Mouse (Mus musculus): ENCODE data around the gene Kcnj1.

Kcnj1 gene

DNA sequence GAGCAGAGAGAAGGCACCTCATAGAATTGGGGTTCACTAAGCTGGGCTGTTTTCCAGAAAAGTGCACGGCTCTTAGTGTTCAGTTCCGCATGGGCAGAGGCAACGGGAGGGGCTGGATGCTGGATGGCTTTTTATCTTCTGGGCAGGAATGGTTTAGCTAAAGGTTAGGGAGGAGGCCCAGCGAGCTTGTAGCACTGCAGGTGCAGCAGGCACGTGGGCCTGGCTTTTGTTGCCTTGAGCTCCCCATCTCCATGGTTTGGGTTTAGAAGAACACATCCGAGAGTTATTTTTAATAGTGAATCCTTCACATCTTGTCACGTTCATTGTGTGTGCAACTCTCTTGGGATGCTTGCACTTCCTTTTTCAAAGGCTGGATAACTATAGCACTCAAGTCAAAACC lies 53.0 kb downstream of the Kcnj1 start:
- in situ Hi-C loops (cut with MboI; ENCODE audit: low pct_unique_long_range_greater_than_20kb in 1 of 2, low sequenced_read_pairs in 2 of 2, unreplicated experiment in 1 of 2) = no loop called here

DNA sequence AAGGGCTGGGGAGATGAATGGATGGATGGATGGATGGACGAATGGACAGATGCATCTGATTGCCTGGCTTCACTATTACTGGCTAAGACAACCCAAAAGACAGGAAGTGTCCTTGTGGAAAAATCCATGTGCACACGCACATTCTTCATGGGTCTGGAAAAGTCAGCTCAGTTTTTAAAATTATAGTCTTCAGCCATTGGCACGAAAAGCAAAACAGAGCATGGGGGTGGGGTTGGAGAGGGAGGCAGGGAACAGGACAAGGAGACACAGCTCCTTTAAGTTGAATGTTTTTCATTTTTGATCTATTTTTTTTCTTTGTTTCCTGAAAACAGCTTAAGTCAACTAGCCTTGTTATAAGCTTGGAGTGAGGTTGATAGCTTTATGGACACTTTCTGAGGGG lies 58.8 kb downstream of the Kcnj1 start:
- in situ Hi-C loops (cut with MboI; ENCODE audit: low pct_unique_long_range_greater_than_20kb in 1 of 2, low sequenced_read_pairs in 2 of 2, unreplicated experiment in 1 of 2) = no loop called here

DNA sequence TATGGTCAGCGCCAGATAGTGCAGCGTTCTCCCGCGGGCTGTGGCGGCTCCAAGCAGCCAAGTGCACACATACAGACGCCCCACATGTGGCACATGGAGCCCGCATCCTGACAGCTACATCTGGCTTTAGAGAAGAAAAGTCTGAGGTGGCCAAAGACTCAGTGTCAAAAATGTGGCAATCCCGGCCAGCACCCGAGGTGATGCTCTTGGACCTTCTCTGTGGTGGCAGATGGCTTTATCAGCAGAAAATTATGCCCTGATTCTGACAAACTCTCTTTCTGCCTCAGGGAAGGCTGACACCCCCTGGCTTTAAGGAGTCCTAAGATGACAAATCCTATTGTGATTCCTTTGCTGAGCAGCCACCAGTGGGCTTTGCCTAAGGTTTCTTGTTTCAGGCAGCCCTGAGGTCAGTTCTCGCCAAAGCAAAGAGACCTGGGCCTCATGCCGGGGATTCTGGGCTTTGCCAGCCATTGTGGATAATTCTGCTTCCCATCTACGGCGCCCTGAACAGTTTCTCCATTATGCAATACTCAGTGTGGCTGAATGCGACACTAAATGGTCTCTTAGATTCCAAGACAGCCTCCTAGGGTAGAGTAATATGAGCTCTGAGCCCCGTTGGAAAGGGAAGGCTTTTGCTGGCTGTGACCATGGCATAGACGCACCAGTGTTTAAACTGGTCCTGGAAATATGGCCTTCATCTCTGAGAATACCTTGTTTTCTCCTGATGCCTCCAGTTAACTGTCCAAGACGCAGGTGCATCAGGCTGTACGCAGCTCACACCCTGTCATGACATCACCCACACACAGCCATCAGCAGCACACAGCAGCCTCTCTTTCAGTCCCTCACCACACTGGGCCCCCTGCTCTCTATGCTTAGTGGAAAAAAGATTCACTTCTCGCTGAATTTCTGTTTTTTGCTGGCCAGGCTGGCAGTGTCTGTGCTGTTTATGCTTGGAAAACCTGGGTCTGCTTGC lies 62.2 kb downstream of the Kcnj1 start:
- in situ Hi-C loops (cut with MboI; ENCODE audit: low pct_unique_long_range_greater_than_20kb in 1 of 2, low sequenced_read_pairs in 2 of 2, unreplicated experiment in 1 of 2) = no loop called here

DNA sequence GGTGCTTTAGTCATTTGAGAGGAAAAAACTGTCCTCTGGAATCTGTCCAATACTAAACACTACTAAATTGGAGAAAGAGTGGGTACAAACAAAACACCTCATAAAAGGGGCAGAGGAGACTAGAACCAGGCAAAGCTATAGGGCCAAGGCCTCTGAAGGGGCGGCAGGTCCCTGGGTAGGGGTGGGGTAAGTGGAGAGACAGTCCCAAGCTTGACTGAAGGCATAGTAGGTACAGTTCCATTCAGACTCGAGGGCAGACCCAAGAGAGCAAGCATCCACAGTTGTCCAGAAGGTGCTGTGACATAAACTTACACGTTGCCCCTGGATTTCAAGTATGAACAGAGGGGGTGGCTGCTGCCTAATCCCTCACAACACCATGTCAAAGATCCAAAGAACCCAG lies 70.8 kb downstream of the Kcnj1 start:
- in situ Hi-C loops (cut with MboI; ENCODE audit: low pct_unique_long_range_greater_than_20kb in 1 of 2, low sequenced_read_pairs in 2 of 2, unreplicated experiment in 1 of 2) = no loop called here

DNA sequence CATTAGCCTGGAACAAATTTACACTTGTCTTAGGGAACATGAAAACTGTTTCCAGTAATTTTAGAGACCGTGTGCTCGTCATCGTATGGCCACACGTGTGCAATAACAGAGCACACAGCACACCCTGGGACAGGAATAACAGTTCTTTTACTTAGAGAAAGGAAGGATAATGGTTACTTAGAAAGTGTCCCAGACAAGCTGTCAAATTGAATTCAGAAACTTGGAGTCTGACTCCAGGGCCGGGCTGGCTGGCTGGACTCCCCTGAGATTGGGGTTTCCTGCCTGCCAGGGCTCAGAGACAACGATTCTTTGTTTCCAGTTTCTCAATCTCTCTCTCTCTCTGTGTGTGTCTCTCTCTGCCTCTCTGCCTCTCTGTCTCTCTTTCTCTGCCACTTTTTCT lies 71.5 kb downstream of the Kcnj1 start:
- in situ Hi-C loops (cut with MboI; ENCODE audit: low pct_unique_long_range_greater_than_20kb in 1 of 2, low sequenced_read_pairs in 2 of 2, unreplicated experiment in 1 of 2) = no loop called here

DNA sequence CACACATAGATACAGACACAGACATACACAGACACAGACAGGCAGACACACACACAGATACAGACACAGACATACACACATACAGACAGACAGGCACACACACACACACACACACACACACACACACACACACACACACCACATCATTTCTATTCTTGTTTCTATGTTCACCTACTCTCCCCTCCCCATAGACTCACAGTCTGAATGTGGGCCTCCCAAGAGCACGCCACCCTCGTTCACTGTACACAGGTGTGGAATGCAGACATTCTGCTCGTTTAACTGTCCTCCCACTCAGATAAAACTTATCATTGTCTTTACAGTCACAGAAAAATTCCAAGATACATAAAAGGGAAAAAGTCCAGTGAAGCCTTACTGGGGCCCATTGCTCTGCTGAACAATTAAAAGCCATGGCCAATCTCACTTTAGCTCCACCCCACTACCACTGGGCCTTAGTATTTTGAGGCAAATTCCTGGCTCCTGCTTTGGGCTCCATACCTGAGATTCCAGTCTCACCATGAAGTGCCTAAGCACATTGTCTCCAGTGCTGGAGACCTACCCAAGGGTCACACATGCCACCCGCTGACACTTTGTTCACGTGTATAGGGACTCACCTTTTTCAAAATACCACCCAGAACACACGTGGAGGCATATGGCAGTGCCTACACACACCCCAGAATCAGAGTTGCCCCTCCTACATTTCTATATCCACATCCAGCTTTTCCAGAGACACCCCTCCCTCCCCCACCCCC lies 72.3 kb downstream of the Kcnj1 start:
- in situ Hi-C loops (cut with MboI; ENCODE audit: low pct_unique_long_range_greater_than_20kb in 1 of 2, low sequenced_read_pairs in 2 of 2, unreplicated experiment in 1 of 2) = no loop called here

- in situ Hi-C loops (cut with MboI; ENCODE audit: low pct_unique_long_range_greater_than_20kb in 1 of 2, low sequenced_read_pairs in 2 of 2, unreplicated experiment in 1 of 2) = no loop called here
These were observed 73.5 kb downstream of the Kcnj1 start for GRCm38 (mm10) chr9:32445789-32446188.

- in situ Hi-C loops (cut with MboI; ENCODE audit: low pct_unique_long_range_greater_than_20kb in 1 of 2, low sequenced_read_pairs in 2 of 2, unreplicated experiment in 1 of 2) = no loop called here
These were observed 76.5 kb downstream of the Kcnj1 start for GRCm38 (mm10) chr9:32448766-32449165.
